Mouse (Mus musculus) lung, adult 2 months (tissue): ENCODE data around the gene Rarres1.

Experiments used
- CTCF ChIP-seq: fragments of 200-500 bp; IDR thresholded peaks from 2 replicates; pipeline ENCODE4 v1.5.1; 2011; ENCODE audit warnings: mild to moderate bottlenecking, low read length, control low read depth; ENCODE audit not compliant: insufficient read depth
- POLR2A ChIP-seq: fragments of 200-500 bp; IDR thresholded peaks from 2 replicates; pipeline ENCODE4 v1.6.1; 2011; ENCODE audit warnings: low read depth, mild to moderate bottlenecking, control low read depth, low read length, borderline replicate concordance; ENCODE audit errors: extremely low read depth

DNA sequence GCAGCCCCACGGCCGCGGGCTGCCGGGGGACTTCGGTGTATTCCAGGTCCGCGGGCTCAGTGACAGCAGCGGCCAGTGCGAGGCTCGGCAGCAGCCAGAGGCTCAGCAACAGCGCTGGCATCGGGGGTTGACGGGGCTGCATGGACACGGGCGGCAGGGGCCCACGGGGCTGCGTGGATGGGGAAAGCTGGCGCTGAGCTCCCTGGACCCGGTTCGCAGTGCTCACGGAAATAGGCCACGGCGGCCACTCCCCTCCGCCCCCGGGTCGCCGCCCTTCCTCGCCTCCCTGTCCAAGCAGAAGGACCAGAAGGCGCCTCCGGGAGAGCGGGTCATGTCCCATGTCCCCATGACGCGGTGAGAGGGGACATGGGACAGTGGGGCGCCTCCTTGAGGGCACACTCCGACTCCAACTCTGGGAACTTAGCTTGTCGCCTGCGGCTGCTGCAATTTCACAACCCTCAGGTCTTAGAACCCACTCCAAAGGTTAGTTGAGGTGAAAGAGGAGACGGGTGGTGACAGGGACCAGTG is at the start of gene Rarres1:
- TF ChIP-seq CTCF = no peak
- no peak for TF ChIP-seq POLR2A
